Mouse (Mus musculus): Measurements from ENCODE around the gene Mark1.

DNA sequence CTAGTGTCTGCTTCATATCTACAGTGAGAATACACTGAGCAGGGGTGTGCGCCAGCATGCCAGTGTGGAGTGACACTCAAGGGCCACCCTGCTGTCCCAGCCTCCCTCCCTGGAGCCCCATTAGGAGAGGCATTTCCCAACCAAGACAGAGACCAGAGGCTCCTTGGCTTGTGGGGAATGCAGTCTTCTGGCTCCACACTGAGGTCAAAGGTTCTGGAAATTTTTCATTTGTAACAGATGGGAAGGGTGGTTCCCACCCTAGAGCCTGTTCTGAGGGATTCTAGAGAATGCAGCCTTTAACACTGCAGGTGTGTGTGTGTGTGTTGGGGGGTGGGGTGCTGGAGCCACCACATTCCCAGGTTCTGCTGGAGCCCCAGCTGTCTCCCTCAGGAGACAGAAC is 127.9 kb downstream of the Mark1 start:
- TF ChIP-seq EP300 (IDR thresholded peaks at IDR 0.05; ENCODE audit: low read depth) (no peak), CTCF (IDR thresholded peaks at IDR 0.05; ENCODE audit: low read depth) (no peak)
